Mouse (Mus musculus): Measurements from ENCODE around the gene Kansl1l.

Gene Kansl1l

DNA sequence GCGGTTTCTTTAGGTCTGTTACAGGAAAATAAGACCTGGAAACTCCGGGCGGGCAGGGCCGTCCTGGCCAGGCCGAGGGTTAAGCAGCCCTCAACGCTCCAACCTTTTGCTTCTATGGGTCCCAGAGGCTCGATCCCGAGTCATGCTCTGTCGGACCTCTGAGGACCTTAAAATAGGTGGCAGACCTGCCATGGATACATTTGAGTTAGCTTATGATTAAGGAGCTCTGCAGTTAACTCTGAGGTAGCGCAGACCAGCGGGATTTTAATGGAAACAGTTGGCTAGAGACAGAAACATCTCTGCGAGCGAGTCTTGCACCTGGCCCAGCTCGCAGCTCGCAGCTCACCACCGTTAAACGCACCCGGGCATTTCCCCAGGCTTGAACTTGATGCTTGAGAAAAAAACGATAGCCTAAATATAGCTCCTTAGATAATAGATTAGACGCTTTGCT, 528 bp upstream of the Kansl1l start:
- no peak for DNase-seq (ENCODE audit: low spot score in 2 of 2)

DNA sequence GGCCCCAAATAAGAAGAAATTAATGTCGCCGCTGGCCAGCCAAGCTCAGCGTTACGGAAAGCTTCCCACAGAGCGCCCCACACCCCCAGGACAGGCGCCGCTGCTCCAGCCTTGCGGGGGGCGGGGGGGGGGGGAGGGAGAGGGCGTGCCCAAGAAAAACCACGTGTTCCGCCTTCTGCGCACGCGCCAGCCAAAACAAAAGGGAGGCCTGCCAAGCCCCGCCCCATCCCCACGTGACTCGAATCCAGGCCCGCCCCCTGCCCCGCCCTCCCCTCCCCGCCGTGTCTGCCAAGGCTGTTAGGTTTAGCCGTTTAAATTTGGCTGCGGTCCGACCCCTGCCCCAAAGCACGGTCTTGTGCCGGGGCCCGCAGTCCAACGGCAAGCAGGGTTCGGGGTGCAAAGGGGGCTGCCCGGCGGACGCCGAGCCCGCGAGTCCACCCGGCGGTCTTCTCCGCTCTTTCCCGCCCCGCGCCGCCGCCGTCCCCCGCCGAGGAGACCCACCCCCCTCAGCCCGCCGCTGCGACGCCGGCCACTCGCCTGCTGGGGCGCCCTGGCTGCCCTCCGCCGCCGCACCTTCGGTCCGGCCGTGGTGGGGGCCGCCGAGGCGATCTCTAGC, 417 bp downstream of the Kansl1l start:
- DNase-seq (ENCODE audit: low spot score in 2 of 2) = peak; percentile 98 to 99

DNA sequence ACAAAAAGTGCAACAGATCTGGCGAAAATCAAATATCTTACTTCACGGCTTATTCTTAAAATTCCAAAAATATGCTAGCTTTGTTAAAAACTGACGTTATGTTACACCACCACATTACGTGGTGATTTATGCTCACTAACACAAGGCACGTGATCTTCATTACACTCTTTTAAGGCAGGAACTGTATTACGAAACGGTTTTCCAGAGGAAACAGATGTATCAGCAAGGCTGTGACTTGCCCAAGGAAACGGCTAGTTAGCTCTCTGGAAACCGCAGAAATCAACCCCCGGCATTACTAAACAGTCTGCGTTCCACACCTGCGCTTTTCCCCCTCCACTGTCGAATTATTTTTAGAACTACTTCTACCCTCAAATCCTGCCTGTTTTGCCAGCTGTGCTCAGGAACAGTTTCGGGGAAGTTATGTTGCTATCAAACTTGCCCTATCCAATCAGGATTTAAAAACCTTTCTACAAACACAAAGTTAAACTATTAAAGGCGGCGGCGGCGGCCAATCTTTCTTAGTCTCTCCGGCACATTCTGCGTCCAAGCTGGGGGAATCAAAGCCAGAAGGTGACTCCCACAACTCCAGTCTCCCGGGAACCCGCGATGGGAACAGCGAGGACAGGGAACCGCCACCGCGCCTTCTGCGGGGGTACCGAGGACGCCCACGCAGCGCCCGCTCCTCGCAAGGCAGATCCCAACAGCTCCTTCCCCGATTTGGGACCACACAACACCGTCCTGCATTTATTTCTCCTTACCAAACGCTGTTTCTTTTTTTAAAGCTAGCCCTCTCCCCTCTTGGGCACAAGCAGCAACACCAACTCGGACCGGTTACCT, 1.2 kb downstream of the Kansl1l start:
- peak; percentile 29 to 50 for DNase-seq (ENCODE audit: low spot score in 2 of 2)

DNA sequence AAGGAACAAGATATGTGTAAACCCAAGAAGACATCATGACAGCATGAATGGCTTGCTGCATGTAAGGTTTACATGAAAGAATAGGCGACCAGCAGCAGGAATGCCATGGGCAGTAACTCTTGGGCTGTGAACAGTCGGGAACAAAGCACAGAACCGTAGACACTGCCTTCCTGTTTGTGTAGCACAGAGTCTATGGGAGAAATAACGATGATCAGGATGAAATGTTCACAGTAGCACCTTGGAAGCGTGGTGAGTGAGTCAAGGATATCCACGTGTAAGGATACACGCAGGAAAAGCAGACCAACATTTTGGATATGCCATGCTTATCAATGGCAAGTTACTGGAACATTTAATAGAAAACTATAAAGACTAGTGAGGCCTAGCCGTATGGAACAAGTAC, 2.6 kb downstream of the Kansl1l start:
- no peak for DNase-seq (ENCODE audit: low spot score in 2 of 2)

DNA sequence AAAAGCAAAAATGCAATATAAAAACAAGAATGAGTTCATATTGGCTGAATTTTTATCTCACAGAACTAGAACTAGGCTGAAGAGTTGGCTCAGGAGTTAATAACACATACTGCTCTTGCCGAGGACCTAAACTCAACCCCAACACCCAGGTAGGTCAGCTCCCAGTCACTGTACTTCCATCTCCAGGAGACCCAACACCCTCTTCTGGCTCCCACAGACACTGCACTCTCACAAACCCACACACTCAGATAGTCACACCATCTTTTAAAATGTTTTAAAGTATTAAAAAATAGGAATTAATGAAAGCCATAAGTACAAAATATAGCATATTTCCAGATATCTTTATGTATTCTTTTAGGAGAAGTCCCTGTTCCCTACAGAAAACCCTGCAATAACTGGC, 4.2 kb downstream of the Kansl1l start:
- DNase-seq (ENCODE audit: low spot score in 2 of 2) = no peak

DNA sequence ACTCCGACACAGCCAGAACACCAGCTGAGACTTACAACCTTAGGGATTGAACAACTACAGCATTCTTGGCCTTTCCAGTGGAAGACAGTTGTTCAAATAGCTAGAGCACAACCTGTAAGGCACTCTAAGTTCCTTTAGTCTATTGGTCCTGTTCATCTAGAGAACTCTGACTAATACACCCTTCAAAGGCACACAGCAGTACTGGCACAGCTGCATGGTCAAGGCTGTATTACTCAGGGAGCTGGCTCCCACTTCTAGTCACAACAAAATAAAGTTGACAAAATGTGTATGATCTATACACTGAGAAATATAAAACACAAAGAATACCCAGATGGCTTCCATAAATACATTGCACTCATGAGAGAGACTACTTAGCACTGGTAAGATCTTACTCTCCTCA, 10.5 kb downstream of the Kansl1l start:
- DNase-seq (ENCODE audit: low spot score in 2 of 2) = no peak

DNA sequence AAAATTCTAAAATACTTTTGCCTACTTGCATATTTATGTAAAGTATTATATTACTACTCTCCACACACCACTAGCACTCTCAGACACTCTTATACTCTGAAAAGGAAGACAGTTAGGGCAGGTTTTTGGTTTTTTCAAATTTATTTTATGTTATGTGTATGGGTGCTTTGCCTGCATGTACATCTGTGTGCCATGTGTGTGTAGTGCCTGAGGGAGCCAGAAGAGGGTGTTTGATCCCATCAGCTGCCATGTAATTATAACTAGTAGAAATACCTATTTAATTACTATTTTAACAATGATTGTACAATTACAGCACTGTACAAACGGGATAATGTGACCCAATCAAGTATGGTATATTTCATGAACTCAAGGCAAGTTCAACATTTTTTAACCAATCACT, 12.0 kb downstream of the Kansl1l start:
- DNase-seq (ENCODE audit: low spot score in 2 of 2) = no peak

DNA sequence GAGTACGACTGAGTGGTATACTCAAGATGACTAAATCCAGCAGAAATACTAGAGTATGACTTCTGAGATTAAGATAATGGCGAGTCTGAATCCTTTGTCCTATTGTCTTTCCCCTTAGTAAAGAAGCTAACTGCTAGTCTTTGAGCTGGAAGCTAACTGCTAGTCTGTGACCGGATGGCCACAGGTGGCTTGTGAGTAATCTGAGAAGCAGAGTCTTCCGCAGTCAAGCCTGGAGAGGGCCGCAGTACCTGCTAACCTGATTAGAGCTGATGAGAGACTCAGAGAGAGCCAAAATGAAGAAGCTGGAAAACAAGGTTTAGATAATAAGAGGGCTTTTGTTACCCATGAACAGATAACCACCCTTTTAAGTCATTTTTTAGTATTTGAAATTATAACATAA, 12.7 kb downstream of the Kansl1l start:
- no peak for DNase-seq (ENCODE audit: low spot score in 2 of 2)

DNA sequence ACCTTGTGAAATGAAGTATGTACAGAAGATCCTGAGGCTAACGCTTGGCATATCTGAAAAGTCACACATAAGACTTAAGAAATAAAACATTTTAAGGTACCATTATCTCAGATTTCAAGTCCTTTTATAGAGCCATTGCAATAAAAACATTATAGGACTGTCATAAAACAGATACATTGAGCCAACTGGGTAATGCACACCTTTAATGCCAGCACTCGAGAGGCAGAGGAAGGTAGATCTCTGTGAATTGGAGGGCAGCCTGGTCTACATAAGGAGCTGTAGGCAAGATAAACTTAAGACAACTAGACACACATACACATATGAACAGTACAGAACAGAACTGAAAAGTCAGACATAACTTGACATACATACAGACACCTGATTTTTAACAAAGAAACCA, 19.4 kb downstream of the Kansl1l start:
- DNase-seq (ENCODE audit: low spot score in 2 of 2) = no peak

DNA sequence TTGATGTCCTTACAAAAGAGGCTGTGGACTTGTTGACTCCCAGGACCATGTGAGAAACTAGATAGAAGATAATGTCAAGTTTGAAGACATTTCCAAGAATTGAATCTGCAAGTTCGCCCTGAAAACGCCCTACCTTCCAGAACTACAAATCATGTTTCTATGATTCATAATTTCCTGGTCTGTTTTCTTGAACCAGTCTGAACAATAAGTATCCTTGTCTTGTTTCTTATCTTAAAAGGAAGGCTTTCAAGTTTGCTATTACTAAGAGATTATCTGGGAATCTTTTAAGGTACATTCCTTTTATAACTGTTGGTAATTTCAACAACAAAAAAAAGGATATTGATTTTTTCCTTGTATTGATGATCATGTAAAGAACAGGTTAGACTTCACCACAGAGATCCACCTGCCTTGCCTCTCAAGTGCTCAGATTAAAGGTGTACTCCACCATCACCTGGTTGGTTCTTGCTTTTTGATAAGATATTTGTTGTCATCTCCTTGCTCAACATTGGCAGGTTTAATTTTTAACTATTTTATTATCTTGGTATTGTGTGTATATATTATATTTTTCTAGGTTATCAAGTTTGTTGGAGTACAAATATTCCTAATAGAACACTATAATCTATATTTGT, 24.4 kb downstream of the Kansl1l start:
- no peak for DNase-seq (ENCODE audit: low spot score in 2 of 2)

DNA sequence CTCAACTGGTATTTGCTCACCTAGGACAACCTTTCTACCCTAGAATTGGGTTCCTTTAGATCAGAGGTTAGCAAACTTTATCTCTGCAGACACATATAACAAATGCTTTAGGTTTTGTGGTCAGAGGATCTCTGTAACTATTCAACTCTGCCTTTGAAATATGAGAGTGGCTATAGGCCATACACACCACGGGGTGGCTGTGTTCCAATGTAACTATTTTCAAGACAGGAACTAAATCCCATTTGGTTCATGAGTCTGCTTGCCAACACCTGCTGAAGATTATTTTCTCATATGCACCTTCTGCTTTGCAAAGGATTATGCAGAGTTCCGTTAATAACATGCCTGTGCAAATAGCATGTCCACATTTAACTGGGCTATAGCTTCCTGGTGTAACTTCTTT, 35.1 kb downstream of the Kansl1l start:
- no peak for DNase-seq (ENCODE audit: low spot score in 2 of 2)

DNA sequence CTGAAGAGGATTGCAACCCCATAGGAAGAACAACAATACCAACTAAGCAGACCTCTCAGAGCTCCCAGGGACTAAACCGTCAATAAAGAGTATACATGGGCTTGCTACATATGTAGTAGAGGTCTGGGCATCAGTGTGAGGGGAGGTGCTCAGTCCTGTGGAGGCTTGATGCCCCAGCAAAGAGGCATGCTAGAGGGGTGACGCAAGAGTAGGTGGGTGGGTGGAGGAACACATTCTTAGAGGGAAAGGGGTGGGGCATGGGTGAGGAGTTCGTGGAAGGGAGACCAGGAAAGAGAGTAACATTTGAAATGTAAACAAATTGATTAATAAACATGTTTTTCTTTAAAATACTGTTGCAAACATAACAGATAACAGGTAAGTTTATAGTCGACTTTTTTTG, 36.3 kb downstream of the Kansl1l start:
- no peak for DNase-seq (ENCODE audit: low spot score in 2 of 2)

DNA sequence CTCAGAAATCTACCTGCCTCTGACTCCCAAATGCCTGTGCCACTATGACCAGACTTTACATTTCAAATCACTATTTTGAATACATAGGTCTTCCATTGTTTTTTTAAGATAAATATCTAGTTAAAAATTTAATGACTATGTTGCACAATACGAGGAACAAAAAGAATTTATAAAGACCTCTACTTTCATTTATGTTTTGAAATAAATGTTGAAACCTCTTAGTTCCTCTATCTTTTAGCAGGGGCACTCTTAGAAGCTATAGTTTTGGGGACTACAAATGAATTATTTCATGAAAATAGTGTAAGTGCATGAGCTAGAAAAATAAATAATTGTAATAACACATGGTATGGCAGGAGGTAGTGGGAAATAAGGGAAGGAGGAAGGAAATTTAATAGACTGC, 38.6 kb downstream of the Kansl1l start:
- no peak for DNase-seq (ENCODE audit: low spot score in 2 of 2)

DNA sequence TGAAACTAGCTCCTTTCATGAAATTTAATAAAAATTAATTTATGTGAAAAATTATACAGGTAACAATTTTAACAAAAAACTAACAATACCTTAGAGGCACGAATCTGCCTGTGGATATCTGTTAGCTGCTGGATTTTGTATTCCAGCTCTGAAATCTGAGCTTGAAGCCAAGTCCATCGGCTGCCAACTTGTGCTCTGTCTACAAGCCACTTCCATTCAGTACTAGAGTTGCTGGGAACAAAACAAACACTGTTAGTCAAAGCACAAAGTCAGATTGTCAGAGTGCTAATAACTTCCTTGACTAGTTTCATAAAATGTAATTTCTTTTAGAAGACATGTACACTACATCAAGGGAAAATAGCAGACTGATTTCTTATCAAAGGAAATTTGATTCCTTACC, 39.5 kb downstream of the Kansl1l start:
- no peak for DNase-seq (ENCODE audit: low spot score in 2 of 2)

DNA sequence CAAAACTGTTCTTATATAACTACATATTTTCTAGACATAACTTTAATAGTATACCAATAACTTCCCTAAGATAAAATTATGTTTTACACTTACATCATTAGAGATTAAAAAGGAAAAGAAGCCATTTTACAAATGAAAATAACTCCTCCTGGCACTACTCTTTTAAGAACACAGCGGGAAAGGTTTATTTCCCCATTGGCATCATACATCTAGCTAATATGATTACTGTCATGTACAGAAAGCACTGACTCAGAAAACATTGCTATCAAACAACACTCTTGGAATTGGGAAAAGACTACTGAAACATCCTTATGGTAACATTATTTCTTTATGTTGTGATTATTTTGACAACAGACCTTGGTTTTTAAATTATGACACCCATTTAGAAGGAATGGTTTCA, 48.6 kb downstream of the Kansl1l start:
- no peak for DNase-seq (ENCODE audit: low spot score in 2 of 2)

DNA sequence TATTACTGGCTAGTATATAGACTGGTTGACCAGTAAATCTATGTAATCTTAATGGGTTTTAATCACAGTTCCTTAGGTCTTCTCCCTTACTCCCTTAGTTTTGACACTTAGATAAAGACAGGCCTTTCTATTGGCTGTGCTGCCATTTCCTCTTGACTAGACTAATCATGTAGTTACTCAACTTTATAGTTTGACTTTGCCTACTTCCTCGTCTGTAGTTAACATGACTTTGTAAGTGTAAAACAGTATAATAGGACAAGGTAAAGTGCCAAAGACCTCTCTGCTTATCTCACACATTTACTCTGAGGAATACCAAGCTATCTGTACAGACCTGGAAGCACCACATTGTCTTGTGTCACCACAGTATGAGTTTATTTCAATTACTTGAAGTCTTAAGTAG, 86.8 kb downstream of the Kansl1l start:
- DNase-seq (ENCODE audit: low spot score in 2 of 2) = no peak

DNA sequence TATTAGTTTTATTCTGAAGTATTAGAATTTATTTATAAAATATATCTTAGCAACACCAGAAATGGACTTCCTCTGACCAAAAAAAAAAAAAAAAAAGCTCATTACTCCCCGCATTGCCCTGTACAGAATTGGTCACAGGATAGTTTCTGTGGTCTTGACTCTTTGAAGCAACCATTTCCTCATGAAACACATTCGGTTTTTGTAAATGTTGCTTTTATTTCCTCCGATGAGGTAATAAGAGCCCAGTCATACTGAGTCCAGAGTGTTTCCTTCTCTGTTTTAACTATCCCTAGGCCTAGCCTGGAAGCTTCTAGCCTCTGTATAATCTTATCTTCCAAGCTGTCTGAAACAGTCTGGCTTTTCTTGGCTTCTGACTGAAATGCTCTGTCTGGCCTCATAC, 104.5 kb downstream of the Kansl1l start:
- no peak for DNase-seq (ENCODE audit: low spot score in 2 of 2)

DNA sequence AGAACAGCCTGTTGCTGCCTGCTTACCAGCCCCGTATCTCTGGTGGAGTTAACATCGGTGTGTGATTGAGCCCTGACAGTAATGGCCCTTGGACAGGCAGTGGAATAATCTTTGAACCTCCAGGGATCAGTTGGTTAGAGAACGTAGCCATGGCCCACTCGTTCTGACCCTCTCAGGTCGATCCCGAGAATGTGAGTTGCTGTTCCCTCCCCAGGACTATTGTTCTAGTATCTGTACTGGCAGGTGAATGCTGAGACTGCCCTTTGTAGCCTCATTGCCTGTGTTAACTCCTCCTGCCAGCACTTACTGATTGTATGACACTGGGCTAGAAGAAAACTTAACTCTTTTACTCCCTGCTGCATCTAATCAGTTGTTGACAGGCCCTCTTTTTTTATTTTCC, 112.8 kb downstream of the Kansl1l start:
- no peak for DNase-seq (ENCODE audit: low spot score in 2 of 2)

DNA sequence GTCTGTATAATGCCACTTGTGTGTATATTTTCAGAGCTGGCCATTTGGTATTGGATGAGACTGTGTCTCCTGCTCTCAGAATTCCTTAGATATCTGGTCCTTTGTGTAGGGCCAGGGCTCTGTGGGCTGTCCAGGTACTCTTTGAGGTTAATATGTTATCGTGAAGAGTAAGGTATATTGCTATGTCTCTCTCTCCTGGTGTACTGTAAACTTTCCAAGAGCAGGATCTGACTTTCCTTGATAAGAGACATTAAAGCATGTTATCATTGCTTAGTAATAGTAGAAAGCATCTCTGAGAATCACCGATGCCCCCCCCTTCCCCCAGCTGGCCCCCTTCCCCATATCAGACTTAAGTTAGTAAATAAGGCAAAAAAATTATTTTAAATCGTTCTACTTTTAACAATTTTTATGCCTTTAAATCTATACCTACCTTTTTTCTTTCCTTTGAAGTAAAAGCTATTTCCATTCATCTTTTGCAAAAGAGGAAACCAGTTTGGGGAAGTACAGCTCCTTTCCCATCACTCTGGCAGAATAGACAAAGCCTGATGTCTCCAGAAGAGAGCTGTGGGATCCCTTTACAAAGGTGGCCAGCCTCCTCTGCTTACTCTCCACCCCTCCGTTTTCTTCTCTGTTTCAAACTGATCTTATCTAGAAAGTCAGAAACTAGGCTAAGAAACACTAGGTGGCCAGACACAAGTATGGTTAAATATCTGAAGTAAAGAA, 114.6 kb downstream of the Kansl1l start:
- DNase-seq (ENCODE audit: low spot score in 2 of 2) = no peak

DNA sequence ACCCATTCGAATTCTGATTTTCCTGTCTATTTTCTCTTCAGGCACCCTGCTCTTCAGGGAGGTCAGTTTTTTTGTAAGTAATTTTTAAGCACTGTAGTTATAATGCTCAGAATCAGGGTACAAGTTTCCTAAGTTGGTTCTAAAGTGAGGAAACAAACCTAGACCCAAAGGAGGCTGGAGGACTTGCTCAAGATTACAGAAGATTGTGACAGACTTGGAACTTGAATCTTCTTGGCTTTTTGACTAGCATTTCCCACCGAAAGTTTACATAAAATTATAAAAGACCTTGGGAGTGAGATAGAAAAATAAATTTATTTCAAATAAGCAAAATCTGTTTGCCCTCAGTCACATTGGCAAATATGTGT, 115.8 kb downstream of the Kansl1l start:
- no peak for DNase-seq (ENCODE audit: low spot score in 2 of 2)

DNA sequence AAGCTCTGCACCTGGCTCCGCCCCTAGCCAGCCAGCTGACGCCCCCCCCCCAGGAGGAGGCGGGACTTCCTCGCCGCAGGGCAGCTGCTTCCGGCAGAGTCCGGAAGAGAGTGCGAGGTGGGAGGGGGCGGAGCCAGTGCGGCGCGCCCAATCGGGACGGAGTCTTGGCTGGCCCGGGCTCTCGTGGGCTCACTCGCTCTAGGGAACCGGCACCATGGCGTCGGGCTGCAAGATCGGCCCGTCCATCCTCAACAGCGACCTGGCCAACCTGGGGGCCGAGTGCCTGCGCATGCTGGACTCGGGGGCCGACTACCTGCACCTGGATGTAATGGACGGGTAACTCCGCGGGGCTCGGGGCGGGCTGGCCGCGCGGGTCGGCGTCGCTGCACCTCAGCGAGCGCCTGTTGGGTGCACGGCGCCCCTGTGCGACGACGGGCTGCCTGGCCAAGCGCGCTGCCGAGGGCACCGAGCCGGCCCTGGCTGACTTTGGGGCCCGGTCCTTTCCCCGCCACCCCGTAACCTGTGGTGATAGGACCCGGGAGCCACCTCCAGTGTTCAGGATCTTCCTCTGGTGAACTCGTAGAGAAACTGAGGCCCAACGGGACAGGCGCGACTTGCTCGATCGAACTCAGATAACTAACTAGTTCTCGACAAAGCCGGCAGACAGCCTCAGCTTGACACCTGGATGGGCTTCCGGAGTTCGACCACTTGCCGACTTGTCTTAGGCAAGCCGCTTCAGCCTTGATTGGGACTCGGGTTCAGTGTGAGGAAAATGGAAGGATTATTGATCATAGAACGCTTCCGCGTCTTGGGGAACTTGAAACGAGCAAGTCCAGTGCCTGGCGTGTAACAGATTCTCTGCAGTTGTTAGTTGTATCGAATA, 116.4 kb downstream of the Kansl1l start, which contains the start of gene Rpe:
Gene Rpe (plus strand): TSS at position 139 of the 883 bp plus-strand sequence.
- DNase-seq (ENCODE audit: low spot score in 2 of 2) = peak; percentile 78 to 93
